Mouse (Mus musculus): ENCODE measurements around the gene Elf5. TPM values are rescaled to one million over a fixed set of nuclear protein-coding genes. Genes with fewer than 3 reads are reported as not detected.

The Elf5 gene
- polyA plus RNA-seq, 1 experiment = not detected

- H3K36me3 ChIP-seq (ENCODE audit: control insufficient read depth, insufficient read depth, low read length) = no peaks in the 10 kb centered on the region
- no peak overlapping the region for H3K27ac ChIP-seq (ENCODE audit: control insufficient read depth, insufficient read depth, low read depth, low read length)
- H3K4me3 ChIP-seq (ENCODE audit: control insufficient read depth, low read depth, low read length) = no peak overlapping the region
- no peak for TF ChIP-seq CTCF (IDR thresholded peaks at IDR 0.05; ENCODE audit: control insufficient read depth, insufficient read depth, insufficient replicate concordance, low read depth, low read length)
- TF ChIP-seq POLR2A (IDR thresholded peaks at IDR 0.05; ENCODE audit: control insufficient read depth, low read depth, low read length) = no peak
- no peaks in the 10 kb centered on the region for H3K27me3 ChIP-seq (ENCODE audit: control insufficient read depth, insufficient read depth, low read length)
- H3K4me1 ChIP-seq (ENCODE audit: control insufficient read depth, insufficient read depth, low read length) = no peaks in the 10 kb centered on the region
Measured at GRCm38 (mm10) chr2:103435110-103435509, 23.6 kb downstream of the Elf5 start.

DNA sequence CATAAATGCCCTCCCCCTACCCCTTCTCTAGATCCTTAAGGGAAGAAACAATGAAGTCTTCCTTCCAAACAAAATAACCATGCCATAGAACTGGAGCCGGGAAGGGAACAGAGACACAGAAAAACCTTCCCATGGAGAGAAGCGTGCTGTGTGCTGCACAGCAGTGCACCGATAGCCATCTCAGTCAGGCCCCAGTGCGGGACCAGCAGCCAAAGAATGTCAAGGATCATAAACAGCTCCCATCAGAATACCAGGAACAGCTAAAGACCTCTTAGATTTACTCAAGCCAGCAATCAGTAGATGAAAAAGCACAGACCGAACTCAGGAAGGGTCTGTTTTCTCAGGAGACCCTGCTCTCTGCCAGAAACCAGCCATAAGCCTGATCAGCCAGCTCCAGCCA is 25.0 kb downstream of the Elf5 start:
- H3K27ac ChIP-seq (ENCODE audit: control insufficient read depth, insufficient read depth, low read depth, low read length) = no peak overlapping the region

GRCm38 (mm10) chr2:103439071-103439622 is 27.7 kb downstream of the Elf5 start:
- H3K27me3 ChIP-seq (ENCODE audit: control insufficient read depth, insufficient read depth, low read length) = no peaks in the 10 kb centered on the region
- H3K36me3 ChIP-seq (ENCODE audit: control insufficient read depth, insufficient read depth, low read length) = no peaks in the 10 kb centered on the region
- H3K27ac ChIP-seq (ENCODE audit: control insufficient read depth, insufficient read depth, low read depth, low read length) = no peak overlapping the region
- no peak overlapping the region for H3K4me3 ChIP-seq (ENCODE audit: control insufficient read depth, low read depth, low read length)
- H3K4me1 ChIP-seq (ENCODE audit: control insufficient read depth, insufficient read depth, low read length) = no peaks in the 10 kb centered on the region
- TF ChIP-seq CTCF (IDR thresholded peaks at IDR 0.05; ENCODE audit: control insufficient read depth, insufficient read depth, insufficient replicate concordance, low read depth, low read length) (no peak), POLR2A (IDR thresholded peaks at IDR 0.05; ENCODE audit: control insufficient read depth, low read depth, low read length) (no peak)

More for the DNA sequence above, 25.0 kb downstream of the Elf5 start:
- Histone ChIP-seq H3K27me3 (ENCODE audit: control insufficient read depth, insufficient read depth, low read length) (no peaks in the 10 kb centered on the region), H3K4me1 (ENCODE audit: control insufficient read depth, insufficient read depth, low read length) (no peaks in the 10 kb centered on the region), H3K36me3 (ENCODE audit: control insufficient read depth, insufficient read depth, low read length) (no peaks in the 10 kb centered on the region), H3K4me3 (ENCODE audit: control insufficient read depth, low read depth, low read length) (no peak overlapping the region)
- no peak for TF ChIP-seq CTCF (IDR thresholded peaks at IDR 0.05; ENCODE audit: control insufficient read depth, insufficient read depth, insufficient replicate concordance, low read depth, low read length)
- TF ChIP-seq POLR2A (IDR thresholded peaks at IDR 0.05; ENCODE audit: control insufficient read depth, low read depth, low read length) = no peak

DNA sequence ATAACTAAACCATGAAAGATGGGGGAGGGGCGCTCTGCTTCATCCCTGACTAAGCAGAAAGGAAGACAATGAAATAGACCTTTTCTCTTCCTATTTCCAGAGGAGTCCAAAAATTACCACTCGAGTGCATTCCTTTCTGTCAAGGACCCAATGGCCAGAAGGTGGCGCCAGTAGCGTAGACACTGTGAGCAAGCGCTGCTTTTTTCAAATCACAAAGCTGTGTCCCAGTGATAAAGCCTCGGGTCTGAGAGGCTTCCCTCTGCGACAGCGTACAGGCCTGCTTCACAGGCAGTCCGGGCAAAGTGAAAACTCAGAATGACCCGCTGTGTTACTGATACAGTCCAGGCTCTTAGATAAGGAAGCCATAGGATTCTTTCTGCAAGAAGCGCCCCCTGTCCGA is 28.2 kb downstream of the Elf5 start:
- Histone ChIP-seq H3K27me3 (ENCODE audit: control insufficient read depth, insufficient read depth, low read length) (no peaks in the 10 kb centered on the region), H3K27ac (ENCODE audit: control insufficient read depth, insufficient read depth, low read depth, low read length) (no peak overlapping the region), H3K4me3 (ENCODE audit: control insufficient read depth, low read depth, low read length) (no peak overlapping the region), H3K36me3 (ENCODE audit: control insufficient read depth, insufficient read depth, low read length) (no peaks in the 10 kb centered on the region), H3K4me1 (ENCODE audit: control insufficient read depth, insufficient read depth, low read length) (no peaks in the 10 kb centered on the region)
- peak; percentile 55; the same call in 1 of the 2 replicates for TF ChIP-seq CTCF (IDR thresholded peaks at IDR 0.05; ENCODE audit: control insufficient read depth, insufficient read depth, insufficient replicate concordance, low read depth, low read length)
- no peak for TF ChIP-seq POLR2A (IDR thresholded peaks at IDR 0.05; ENCODE audit: control insufficient read depth, low read depth, low read length)

DNA sequence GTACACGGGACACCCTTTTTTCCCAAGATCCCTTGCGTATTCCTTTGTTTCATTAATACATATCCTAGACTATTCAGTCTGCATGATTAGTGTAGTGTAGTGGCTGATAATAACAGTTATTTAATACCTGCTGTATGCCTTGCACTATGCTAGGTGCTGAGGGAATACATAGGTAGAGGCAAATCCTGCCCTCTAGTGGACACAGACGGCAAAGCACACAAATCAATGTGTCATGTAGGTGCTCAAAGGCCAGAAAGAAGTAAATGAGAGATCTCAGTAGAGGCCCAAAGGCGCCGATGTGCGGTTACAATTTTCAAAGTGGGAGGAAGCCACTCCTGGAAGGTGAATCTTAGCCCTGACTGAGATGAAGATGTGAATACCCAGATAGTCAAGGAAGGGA is 34.3 kb downstream of the Elf5 start:
- no peak for TF ChIP-seq CTCF (IDR thresholded peaks at IDR 0.05; ENCODE audit: control insufficient read depth, insufficient read depth, insufficient replicate concordance, low read depth, low read length)
- TF ChIP-seq POLR2A (IDR thresholded peaks at IDR 0.05; ENCODE audit: control insufficient read depth, low read depth, low read length) = no peak
- Histone ChIP-seq H3K27ac (ENCODE audit: control insufficient read depth, insufficient read depth, low read depth, low read length) (no peak overlapping the region), H3K4me3 (ENCODE audit: control insufficient read depth, low read depth, low read length) (no peak overlapping the region), H3K36me3 (ENCODE audit: control insufficient read depth, insufficient read depth, low read length) (no peaks in the 10 kb centered on the region), H3K4me1 (ENCODE audit: control insufficient read depth, insufficient read depth, low read length) (no peaks in the 10 kb centered on the region), H3K27me3 (ENCODE audit: control insufficient read depth, insufficient read depth, low read length) (no peaks in the 10 kb centered on the region)

- TF ChIP-seq POLR2A (IDR thresholded peaks at IDR 0.05; ENCODE audit: control insufficient read depth, low read depth, low read length) = no peak
- TF ChIP-seq CTCF (IDR thresholded peaks at IDR 0.05; ENCODE audit: control insufficient read depth, insufficient read depth, insufficient replicate concordance, low read depth, low read length) = no peak
- Histone ChIP-seq H3K36me3 (ENCODE audit: control insufficient read depth, insufficient read depth, low read length) (no peaks in the 10 kb centered on the region), H3K4me3 (ENCODE audit: control insufficient read depth, low read depth, low read length) (no peak overlapping the region), H3K4me1 (ENCODE audit: control insufficient read depth, insufficient read depth, low read length) (no peaks in the 10 kb centered on the region), H3K27ac (ENCODE audit: control insufficient read depth, insufficient read depth, low read depth, low read length) (no peak overlapping the region), H3K27me3 (ENCODE audit: control insufficient read depth, insufficient read depth, low read length) (no peaks in the 10 kb centered on the region)
Measured at GRCm38 (mm10) chr2:103446326-103446725, 34.8 kb downstream of the Elf5 start.

- TF ChIP-seq POLR2A (IDR thresholded peaks at IDR 0.05; ENCODE audit: control insufficient read depth, low read depth, low read length) = no peak
- no peak for TF ChIP-seq CTCF (IDR thresholded peaks at IDR 0.05; ENCODE audit: control insufficient read depth, insufficient read depth, insufficient replicate concordance, low read depth, low read length)
- Histone ChIP-seq H3K27ac (ENCODE audit: control insufficient read depth, insufficient read depth, low read depth, low read length) (no peak overlapping the region), H3K4me1 (ENCODE audit: control insufficient read depth, insufficient read depth, low read length) (no peaks in the 10 kb centered on the region), H3K4me3 (ENCODE audit: control insufficient read depth, low read depth, low read length) (no peak overlapping the region), H3K36me3 (ENCODE audit: control insufficient read depth, insufficient read depth, low read length) (no peaks in the 10 kb centered on the region), H3K27me3 (ENCODE audit: control insufficient read depth, insufficient read depth, low read length) (no peaks in the 10 kb centered on the region)
Measured at GRCm38 (mm10) chr2:103448947-103449560, 37.6 kb downstream of the Elf5 start.

Measured in testis, adult 2 months (tissue).